Mouse (Mus musculus): Measurements from ENCODE around the gene Srpk1.

Srpk1 gene

GRCm38 (mm10) chr17:28622300-28622759 lies at the start of gene Srpk1:
TSS of gene Srpk1 (minus strand) at chr17:28622709.
- peak; percentile 91 to 92 for DNase-seq

GRCm38 (mm10) chr17:28659564-28659963 lies 37.1 kb upstream of the Srpk1 start:
- no peak for DNase-seq

- no peak for DNase-seq
Measured at GRCm38 (mm10) chr17:28657936-28658335, 35.4 kb upstream of the Srpk1 start.

GRCm38 (mm10) chr17:28650268-28650667 lies 27.8 kb upstream of the Srpk1 start:
- DNase-seq, result no peak

- peak; percentile 6 to 44 for DNase-seq
Measured at GRCm38 (mm10) chr17:28648607-28649370, 26.3 kb upstream of the Srpk1 start.

GRCm38 (mm10) chr17:28646221-28646620 lies 23.7 kb upstream of the Srpk1 start:
- no peak for DNase-seq

GRCm38 (mm10) chr17:28644112-28644511 lies 21.6 kb upstream of the Srpk1 start:
- DNase-seq, result no peak

GRCm38 (mm10) chr17:28643697-28644096 lies 21.2 kb upstream of the Srpk1 start:
- DNase-seq, result no peak

GRCm38 (mm10) chr17:28640113-28640512 lies 17.6 kb upstream of the Srpk1 start:
- DNase-seq, result no peak

- DNase-seq, result no peak
Measured at GRCm38 (mm10) chr17:28637711-28638690, 15.5 kb upstream of the Srpk1 start.

GRCm38 (mm10) chr17:28635842-28636241 lies 13.3 kb upstream of the Srpk1 start:
- no peak for DNase-seq

GRCm38 (mm10) chr17:28629125-28629524 lies 6.6 kb upstream of the Srpk1 start:
- DNase-seq, result peak; percentile 11 to 27

- DNase-seq, result no peak
Measured at GRCm38 (mm10) chr17:28628248-28629124, 6.0 kb upstream of the Srpk1 start.

- DNase-seq, result no peak
Measured at GRCm38 (mm10) chr17:28626937-28627336, 4.4 kb upstream of the Srpk1 start.

- DNase-seq, result no peak
Measured at GRCm38 (mm10) chr17:28625327-28625726, 2.8 kb upstream of the Srpk1 start.

- no peak for DNase-seq
Measured at GRCm38 (mm10) chr17:28624841-28625240, 2.3 kb upstream of the Srpk1 start.

GRCm38 (mm10) chr17:28621381-28622299 lies 869 bp downstream of the Srpk1 start:
- peak; percentile 51 to 52 for DNase-seq

GRCm38 (mm10) chr17:28618775-28619174 lies 3.7 kb downstream of the Srpk1 start:
- DNase-seq, result no peak

GRCm38 (mm10) chr17:28618124-28618523 lies 4.4 kb downstream of the Srpk1 start:
- no peak for DNase-seq

- no peak for DNase-seq
Measured at GRCm38 (mm10) chr17:28617636-28618035, 4.9 kb downstream of the Srpk1 start.

- no peak for DNase-seq
Measured at GRCm38 (mm10) chr17:28615332-28615731, 7.2 kb downstream of the Srpk1 start.

Measured in lung, adult 18-20 months (tissue).